Mouse (Mus musculus): Measurements from ENCODE around the gene Srpk2. TPM values are rescaled to one million over a fixed set of nuclear protein-coding genes. Genes with fewer than 3 reads are reported as not detected.

Srpk2 gene
- polyA plus RNA-seq, 1 experiment from 2014 or later, result 62.1 TPM

DNA sequence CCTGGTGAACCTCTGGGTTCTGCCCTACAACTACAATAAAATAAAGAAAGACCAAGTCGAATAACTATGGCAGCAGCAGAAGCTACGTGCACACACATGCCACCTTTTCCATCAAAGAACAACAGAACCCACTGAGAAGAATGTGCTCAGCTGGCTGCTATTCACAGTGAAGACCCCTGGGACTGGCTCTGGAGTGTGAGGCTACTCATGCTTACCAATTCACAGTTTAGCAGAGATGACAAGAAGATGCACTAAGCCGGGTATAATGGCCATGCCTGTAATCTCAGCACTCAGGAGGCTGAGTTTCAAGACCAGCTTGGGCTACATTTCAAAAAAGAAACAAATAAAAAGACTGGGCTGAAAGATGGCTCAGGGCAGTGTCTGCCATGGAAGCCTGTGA is 167.5 kb downstream of the Srpk2 start:
- H3K27me3 ChIP-seq, result no peaks in the 10 kb centered on the region
- no peak overlapping the region for H3K9ac ChIP-seq
- 67% methylated on average over 3 of the region's 3 CpGs for WGBS
- H3K27ac ChIP-seq, result no peak overlapping the region
- H3K9me3 ChIP-seq, result no peaks in the 10 kb centered on the region
- H3K36me3 ChIP-seq, result peaks cover 41% of the 10 kb centered on the region
- no peak overlapping the region for H3K4me3 ChIP-seq
- no peak overlapping the region for H3K4me2 ChIP-seq (replicated peaks)
- no peak for ATAC-seq (ENCODE audit: insufficient number of reproducible peaks, insufficient read depth, low FRiP score, low TSS enrichment)
- H3K4me1 ChIP-seq, result peaks cover 10% of the 10 kb centered on the region; the same call in 1 of the 2 replicates

- no peaks in the 10 kb centered on the region for H3K9me3 ChIP-seq
- H3K4me1 ChIP-seq, result peaks cover 10% of the 10 kb centered on the region; the same call in 1 of the 2 replicates
- no peak overlapping the region for H3K9ac ChIP-seq
- 89% methylated on average over 10 of the region's 10 CpGs for WGBS
- no peak overlapping the region for H3K4me3 ChIP-seq
- no peak overlapping the region for H3K4me2 ChIP-seq (replicated peaks)
- H3K27me3 ChIP-seq, result no peaks in the 10 kb centered on the region
- ATAC-seq (ENCODE audit: insufficient number of reproducible peaks, insufficient read depth, low FRiP score, low TSS enrichment), result no peak
- H3K36me3 ChIP-seq, result peaks cover 36% of the 10 kb centered on the region
- H3K27ac ChIP-seq, result no peak overlapping the region
Measured at GRCm38 (mm10) chr5:23515038-23515437, 169.4 kb downstream of the Srpk2 start.

DNA sequence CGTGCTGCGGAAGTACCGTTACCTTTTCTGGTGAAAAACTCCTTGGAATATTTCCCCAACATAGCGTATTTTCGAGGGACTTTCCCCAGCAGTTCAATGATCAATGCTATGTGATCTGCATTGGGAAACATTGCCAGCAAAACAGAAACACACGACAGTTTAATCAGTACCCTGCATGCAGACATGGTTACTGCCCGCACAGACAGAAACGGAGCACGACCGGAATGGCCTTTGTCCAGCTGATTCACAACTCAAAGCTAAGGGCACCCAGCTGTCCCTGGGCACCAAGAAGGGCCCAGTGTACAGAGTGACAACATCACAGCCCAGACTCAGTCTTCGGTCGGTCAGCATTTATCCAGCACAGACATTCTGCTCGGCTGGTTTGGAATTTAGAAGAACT is 170.9 kb downstream of the Srpk2 start:
- Histone ChIP-seq H3K27ac (no peak overlapping the region), H3K9ac (no peak overlapping the region), H3K36me3 (peaks cover 43% of the 10 kb centered on the region), H3K4me1 (peaks cover under 1% of the 10 kb centered on the region; the same call in 1 of the 2 replicates), H3K9me3 (no peaks in the 10 kb centered on the region), H3K4me2 (replicated peaks) (no peak overlapping the region), H3K4me3 (no peak overlapping the region), H3K27me3 (no peaks in the 10 kb centered on the region)
- whole genome bisulfite sequencing, result 91% methylated on average over 13 of the region's 13 CpGs
- no peak for ATAC-seq (ENCODE audit: insufficient number of reproducible peaks, insufficient read depth, low FRiP score, low TSS enrichment)

- no peak for ATAC-seq (ENCODE audit: insufficient number of reproducible peaks, insufficient read depth, low FRiP score, low TSS enrichment)
- Histone ChIP-seq H3K4me1 (no peaks in the 10 kb centered on the region), H3K4me2 (replicated peaks) (no peak overlapping the region), H3K9ac (no peak overlapping the region), H3K9me3 (no peaks in the 10 kb centered on the region), H3K27ac (no peak overlapping the region), H3K4me3 (no peak overlapping the region), H3K36me3 (peaks cover 43% of the 10 kb centered on the region), H3K27me3 (no peaks in the 10 kb centered on the region)
- WGBS, result 92% methylated on average over 7 of the region's 7 CpGs
Measured at GRCm38 (mm10) chr5:23512556-23512955, 171.9 kb downstream of the Srpk2 start.

DNA sequence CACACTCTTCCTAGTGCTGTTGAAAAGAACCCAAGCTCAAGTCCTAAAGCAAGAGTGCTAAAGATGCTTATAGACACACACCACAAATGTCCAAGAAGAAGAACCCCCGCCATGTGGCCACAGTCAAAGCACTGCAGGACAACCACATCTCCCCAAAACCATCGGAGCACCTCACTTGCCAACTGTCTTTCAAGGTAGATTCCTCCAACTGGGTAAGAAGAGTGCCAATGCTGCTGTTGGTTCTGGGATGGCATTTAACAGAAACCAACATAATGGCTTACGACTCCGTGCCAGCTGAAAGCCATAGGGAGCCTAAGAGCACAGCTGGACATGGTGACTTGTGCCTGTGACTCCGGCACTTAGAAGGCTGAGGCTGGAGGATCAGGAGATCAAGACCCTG is 173.0 kb downstream of the Srpk2 start:
- ATAC-seq (ENCODE audit: insufficient number of reproducible peaks, insufficient read depth, low FRiP score, low TSS enrichment), result no peak
- no peak overlapping the region for H3K9ac ChIP-seq
- no peaks in the 10 kb centered on the region for H3K27me3 ChIP-seq
- no peaks in the 10 kb centered on the region for H3K4me1 ChIP-seq
- no peaks in the 10 kb centered on the region for H3K9me3 ChIP-seq
- H3K4me2 ChIP-seq (replicated peaks), result no peak overlapping the region
- H3K27ac ChIP-seq, result no peak overlapping the region
- WGBS, result 95% methylated on average over 5 of the region's 5 CpGs
- no peak overlapping the region for H3K4me3 ChIP-seq
- H3K36me3 ChIP-seq, result peaks cover 39% of the 10 kb centered on the region

DNA sequence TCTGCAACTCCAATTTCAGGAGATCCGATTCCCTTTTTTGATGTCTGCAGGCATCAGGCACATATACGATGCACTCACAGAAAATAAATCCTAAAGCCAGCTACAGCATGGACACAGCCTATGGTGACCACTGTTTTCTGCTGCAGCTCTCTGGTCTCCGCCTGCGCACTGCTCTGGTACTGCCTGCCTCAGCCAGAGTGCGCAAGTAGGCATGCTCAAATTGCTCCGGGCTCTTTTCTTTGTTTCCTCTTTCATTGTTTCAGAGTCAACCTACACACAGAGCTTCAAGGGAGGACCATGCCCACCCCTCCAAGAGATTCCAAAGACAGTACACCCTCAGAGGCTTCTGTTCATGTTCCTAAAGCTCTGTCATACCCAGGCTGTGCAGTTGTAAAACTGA is 175.8 kb downstream of the Srpk2 start:
- no peak overlapping the region for H3K4me2 ChIP-seq (replicated peaks)
- no peak overlapping the region for H3K27ac ChIP-seq
- no peaks in the 10 kb centered on the region for H3K27me3 ChIP-seq
- no peak overlapping the region for H3K4me3 ChIP-seq
- no peak for ATAC-seq (ENCODE audit: insufficient number of reproducible peaks, insufficient read depth, low FRiP score, low TSS enrichment)
- H3K9me3 ChIP-seq, result no peaks in the 10 kb centered on the region
- peaks cover 31% of the 10 kb centered on the region for H3K36me3 ChIP-seq
- H3K4me1 ChIP-seq, result no peaks in the 10 kb centered on the region
- WGBS, result 86% methylated on average over 6 of the region's 6 CpGs
- no peak overlapping the region for H3K9ac ChIP-seq

GRCm38 (mm10) chr5:23507210-23507609 is 177.2 kb downstream of the Srpk2 start:
- no peak overlapping the region for H3K27ac ChIP-seq
- ATAC-seq (ENCODE audit: insufficient number of reproducible peaks, insufficient read depth, low FRiP score, low TSS enrichment), result no peak
- H3K9me3 ChIP-seq, result no peaks in the 10 kb centered on the region
- no peaks in the 10 kb centered on the region for H3K4me1 ChIP-seq
- H3K4me3 ChIP-seq, result no peak overlapping the region
- H3K36me3 ChIP-seq, result peaks cover 32% of the 10 kb centered on the region
- H3K27me3 ChIP-seq, result no peaks in the 10 kb centered on the region
- no peak overlapping the region for H3K4me2 ChIP-seq (replicated peaks)
- H3K9ac ChIP-seq, result no peak overlapping the region
- 83% methylated on average over 4 of the region's 4 CpGs for WGBS

- Histone ChIP-seq H3K27ac (no peak overlapping the region), H3K27me3 (no peaks in the 10 kb centered on the region), H3K4me2 (replicated peaks) (no peak overlapping the region), H3K9ac (no peak overlapping the region), H3K9me3 (no peaks in the 10 kb centered on the region), H3K36me3 (peaks cover 47% of the 10 kb centered on the region), H3K4me3 (no peak overlapping the region), H3K4me1 (peaks cover 5% of the 10 kb centered on the region; the same call in 1 of the 2 replicates)
- ATAC-seq (ENCODE audit: insufficient number of reproducible peaks, insufficient read depth, low FRiP score, low TSS enrichment), result no peak
- 93% methylated on average over 3 of the region's 3 CpGs for WGBS
Measured at GRCm38 (mm10) chr5:23505578-23505977, 178.8 kb downstream of the Srpk2 start.

DNA sequence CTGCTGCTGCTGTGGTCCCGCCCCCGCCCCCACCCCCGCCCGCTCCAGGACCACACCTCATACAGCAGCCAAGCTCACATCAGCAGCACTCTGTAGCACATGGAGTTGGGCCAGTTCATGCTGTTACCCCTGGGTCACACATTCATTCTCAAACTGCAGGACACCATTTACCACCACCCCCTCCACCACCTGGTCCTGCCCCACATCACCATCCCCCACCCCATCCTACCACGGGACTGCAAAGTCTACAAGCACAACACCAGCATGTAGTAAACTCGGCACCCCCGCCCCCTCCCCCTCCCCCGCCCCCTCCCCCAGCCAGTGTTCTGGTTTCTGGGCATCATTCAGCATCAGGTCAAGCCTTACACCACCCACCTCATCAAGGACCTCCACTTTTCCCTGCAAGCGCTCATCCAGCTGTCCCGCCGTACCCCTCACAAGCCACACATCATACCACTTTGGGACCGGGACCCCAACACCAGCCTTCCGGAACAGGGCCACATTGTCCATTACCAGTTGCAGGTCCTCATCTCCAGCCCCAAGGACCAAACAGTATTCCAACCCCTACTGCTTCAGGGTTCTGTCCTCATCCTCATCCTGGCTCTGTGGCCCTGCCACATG is 182.0 kb downstream of the Srpk2 start:
- Histone ChIP-seq H3K9me3 (no peaks in the 10 kb centered on the region), H3K4me2 (replicated peaks) (no peak overlapping the region), H3K27me3 (no peaks in the 10 kb centered on the region), H3K9ac (no peak overlapping the region), H3K4me1 (peaks cover 5% of the 10 kb centered on the region; the same call in 1 of the 2 replicates), H3K4me3 (no peak overlapping the region), H3K36me3 (peaks cover 64% of the 10 kb centered on the region), H3K27ac (no peak overlapping the region)
- WGBS, result 61% methylated on average over 11 of the region's 13 CpGs
- ATAC-seq (ENCODE audit: insufficient number of reproducible peaks, insufficient read depth, low FRiP score, low TSS enrichment), result peak; percentile 82

- Histone ChIP-seq H3K27me3 (no peaks in the 10 kb centered on the region), H3K9ac (no peak overlapping the region), H3K36me3 (peaks cover 66% of the 10 kb centered on the region), H3K4me2 (replicated peaks) (no peak overlapping the region), H3K9me3 (no peaks in the 10 kb centered on the region), H3K4me3 (no peak overlapping the region), H3K27ac (0 out of 2 replicates have a peak overlapping the region, but pooled peaks have one; percentile 63), H3K4me1 (peaks cover 5% of the 10 kb centered on the region; the same call in 1 of the 2 replicates)
- 57% methylated on average over 13 of the region's 13 CpGs for WGBS
- peak; percentile 69 for ATAC-seq (ENCODE audit: insufficient number of reproducible peaks, insufficient read depth, low FRiP score, low TSS enrichment)
Measured at GRCm38 (mm10) chr5:23501582-23502316, 182.7 kb downstream of the Srpk2 start.

DNA sequence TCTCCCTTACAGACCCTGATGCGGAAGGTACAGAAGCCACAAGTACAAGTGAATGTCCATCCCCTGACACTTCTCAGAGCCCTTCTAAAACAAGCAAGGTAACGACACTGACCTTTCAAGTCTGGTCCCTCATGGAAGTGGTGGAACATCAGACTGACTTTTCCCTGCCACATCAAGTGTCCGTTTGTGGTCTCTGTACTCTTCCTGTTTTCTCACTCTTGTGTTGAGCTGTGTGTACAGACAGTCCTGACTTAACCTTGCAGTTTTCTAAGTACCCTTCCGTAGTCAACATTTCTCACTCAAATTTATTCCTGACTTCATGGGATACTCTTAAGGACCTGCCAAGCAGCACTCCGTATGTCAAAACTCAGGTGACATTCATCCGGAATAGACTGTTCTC is 183.7 kb downstream of the Srpk2 start:
- Histone ChIP-seq H3K4me2 (replicated peaks) (no peak overlapping the region), H3K9ac (no peak overlapping the region), H3K27me3 (no peaks in the 10 kb centered on the region), H3K9me3 (no peaks in the 10 kb centered on the region), H3K4me1 (peaks cover 5% of the 10 kb centered on the region; the same call in 1 of the 2 replicates), H3K27ac (no peak overlapping the region), H3K36me3 (peaks cover 72% of the 10 kb centered on the region), H3K4me3 (no peak overlapping the region)
- whole genome bisulfite sequencing, result 89% methylated on average over 6 of the region's 6 CpGs
- no peak for ATAC-seq (ENCODE audit: insufficient number of reproducible peaks, insufficient read depth, low FRiP score, low TSS enrichment)

GRCm38 (mm10) chr5:23499257-23499656 is 185.2 kb downstream of the Srpk2 start:
- Histone ChIP-seq H3K36me3 (peaks cover 73% of the 10 kb centered on the region), H3K27me3 (no peaks in the 10 kb centered on the region), H3K4me3 (no peak overlapping the region), H3K9ac (no peak overlapping the region), H3K27ac (no peak overlapping the region), H3K9me3 (no peaks in the 10 kb centered on the region), H3K4me1 (peaks cover 5% of the 10 kb centered on the region; the same call in 1 of the 2 replicates), H3K4me2 (replicated peaks) (no peak overlapping the region)
- 93% methylated on average over 16 of the region's 16 CpGs for WGBS
- no peak for ATAC-seq (ENCODE audit: insufficient number of reproducible peaks, insufficient read depth, low FRiP score, low TSS enrichment)

All from embryonic facial prominence, embryonic 12.5 days (tissue).